ENCODE assay signal across 8 mouse cellular contexts in genomic region chr7:83584639-83585471, GRCm38 (mm10). TPM values are rescaled to one million over a fixed set of nuclear protein-coding genes. Genes with fewer than 3 reads are reported as not detected.
DNase-seq lines count a peak whose midpoint lies in the region; ATAC-seq lines count a peak whose summit lies in the region.

TSS of gene Tmc3 (plus strand) at chr7:83584927.

- H3K36me3 ChIP-seq in heart, embryonic 12.5 days, result no peaks in the 10 kb centered on the region
- no peaks in the 10 kb centered on the region for H3K36me3 ChIP-seq in liver, embryonic 13.5 days

- no peak within 1 kb of the TSS for H3K4me3 ChIP-seq in heart, embryonic 12.5 days
- H3K4me3 ChIP-seq in liver, embryonic 13.5 days (replicated peaks), result no peak within 1 kb of the TSS

- DNase-seq in spleen, postnatal 36 days (ENCODE audit: low spot score in 2 of 2), result peak; percentile 14 to 37
- DNase-seq in spleen, postnatal 14 days (ENCODE audit: low spot score in 2 of 2), result no peak
- peak; percentile 55 for DNase-seq in embryo, embryonic 10.5 days (ENCODE audit: low spot score)
- DNase-seq in kidney, postnatal 4 days, result peak; percentile 58 to 71
- peak; percentile 11 for DNase-seq in liver, embryonic 13.5 days
- DNase-seq in right cerebral cortex, postnatal 36 days (ENCODE audit: low spot score in 2 of 2), result peak; percentile 25 to 44

- H3K27ac ChIP-seq in heart, embryonic 12.5 days (ENCODE audit: poor library complexity, severe bottlenecking), result no peak within 1 kb of the TSS
- no peak within 1 kb of the TSS for H3K27ac ChIP-seq in liver, embryonic 13.5 days

- no peak for ATAC-seq in heart, embryonic 12.5 days (ENCODE audit: insufficient number of reproducible peaks, low FRiP score)
- ATAC-seq in liver, embryonic 13.5 days (ENCODE audit: low read depth), result peak; percentile 92
- ATAC-seq in inflammation-experienced regulatory T-cells, adult 6 months, result no peak

- H3K4me2 ChIP-seq in heart, embryonic 12.5 days, result 0 out of 2 replicates have a peak within 1 kb of the TSS, but pooled peaks have one; percentile 5
- 0 out of 2 replicates have a peak within 1 kb of the TSS, but pooled peaks have one; percentile 10 for H3K4me2 ChIP-seq in liver, embryonic 13.5 days

- WGBS in heart, embryonic 12.5 days, result 25% methylated on average over 11 of the region's 11 CpGs
- 19% methylated on average over 11 of the region's 11 CpGs for WGBS in liver, embryonic 13.5 days (ENCODE audit: insufficient replicate concordance)

- H3K27me3 ChIP-seq in heart, embryonic 12.5 days (replicated peaks), result no peaks in the 10 kb centered on the region
- H3K27me3 ChIP-seq in liver, embryonic 13.5 days, result no peaks in the 10 kb centered on the region

- no peak within 1 kb of the TSS for H3K9ac ChIP-seq in heart, embryonic 12.5 days
- no peak within 1 kb of the TSS for H3K9ac ChIP-seq in liver, embryonic 13.5 days

- no peaks in the 10 kb centered on the region for H3K9me3 ChIP-seq in heart, embryonic 12.5 days (replicated peaks)
- H3K9me3 ChIP-seq in liver, embryonic 13.5 days (replicated peaks), result no peaks in the 10 kb centered on the region

- H3K4me1 ChIP-seq in heart, embryonic 12.5 days (replicated peaks), result peaks cover 10% of the 10 kb centered on the region
- peaks cover 11% of the 10 kb centered on the region for H3K4me1 ChIP-seq in liver, embryonic 13.5 days (replicated peaks)

RNA-seq across cellular contexts. Expression of gene Tmc3, which starts in this region (rescaled TPM):
- polyA plus RNA-seq in heart, embryonic 12.5 days (2016; fragmentation: Nextera tagmentation; extraction: Ambion mirVana), result 0.15 and 0.63 TPM in 2 replicates
- polyA plus RNA-seq in liver, embryonic 13.5 days (2015; fragmentation: Nextera tagmentation; extraction: Ambion mirVana), result 0.28 and 0.44 TPM in 2 replicates
- 1 to 10 TPM in 1 of 3 experiments, under 1 TPM in 1, not detected in 1; 0.55 to 1.5 TPM for polyA plus RNA-seq in inflammation-experienced regulatory T-cells, adult 6 months (2017; shearing (Covaris generic))

Comparison
In these comparisons a context has a peak if more than half of its experiments do, and no peak if none do; other contexts are left out.
1. DNase-seq: peak in spleen, postnatal 36 days (2 of 2), embryo, embryonic 10.5 days (single experiment), kidney, postnatal 4 days (2 of 2) and right cerebral cortex, postnatal 36 days (2 of 2); none in spleen, postnatal 14 days (0 of 2).
2. Peak in DNase-seq, ATAC-seq and H3K4me2 ChIP-seq in liver, embryonic 13.5 days; RNA of the gene not detected or under 1 TPM.